1 mouse cellular context compared by ENCODE assay signal in genomic region chr12:103368777-103369176, GRCm38 (mm10).
TF ChIP-seq lines count a peak whose summit lies in the region.

No protein-coding gene starts in this region.

TF ChIP-seq in MEL, 35 proteins besides CTCF, POLR2A, EP300 and RAD21:
- TF ChIP-seq E2F4 (IDR thresholded peaks at IDR 0.05; ENCODE audit: borderline replicate concordance, low read depth, low read length) (no peak), MEF2A (IDR thresholded peaks at IDR 0.05; ENCODE audit: extremely low read depth, insufficient replicate concordance, low read depth, low read length, poor library complexity, severe bottlenecking) (no peak), GABPA (IDR thresholded peaks at IDR 0.05; ENCODE audit: low read depth, low read length) (no peak), MAZ (IDR thresholded peaks at IDR 0.05; ENCODE audit: low read depth, low read length) (no peak), ETS1 (IDR thresholded peaks at IDR 0.05; ENCODE audit: low read depth, low read length) (no peak), USF2 (IDR thresholded peaks at IDR 0.05; ENCODE audit: borderline replicate concordance in 1 of 2, insufficient read depth in 1 of 2, low read depth in 1 of 2, low read length in 2 of 2) (no peak), HCFC1 (IDR thresholded peaks at IDR 0.05; ENCODE audit: low read depth, low read length) (no peak), TBP (IDR thresholded peaks at IDR 0.05; ENCODE audit: low read depth, low read length) (no peak), USF1 (IDR thresholded peaks at IDR 0.05; ENCODE audit: low read depth, low read length) (no peak), UBTF (IDR thresholded peaks at IDR 0.05; ENCODE audit: borderline replicate concordance, insufficient read depth, low read depth, low read length) (no peak), ZMIZ1 (IDR thresholded peaks at IDR 0.05; ENCODE audit: low read depth, low read length) (no peak), ZC3H11A (IDR thresholded peaks at IDR 0.05; ENCODE audit: low read depth, low read length) (no peak), CHD1 (IDR thresholded peaks at IDR 0.05; ENCODE audit: low read depth, low read length) (no peak), NELFE (IDR thresholded peaks at IDR 0.05; ENCODE audit: low read depth, low read length) (no peak), MXI1 (IDR thresholded peaks at IDR 0.05; ENCODE audit: low read depth, low read length) (no peak)
TF ChIP-seq in MEL: peak in this region for 0.
